Mouse (Mus musculus) erythroblast, embryonic 14.5 days (primary cell): ENCODE results near the gene Ubn1.

Experiments
- GATA1 ChIP-seq: IDR thresholded peaks from 2 replicates; pipeline ENCODE4 v1.6.1; 2012; ENCODE audit warnings: low read length, inconsistent platforms, mixed read lengths
- TAL1 ChIP-seq: IDR thresholded peaks from 3 replicates; pipeline ENCODE4 v1.6.1; 2012; ENCODE audit warnings: low read length, inconsistent platforms, mixed read lengths

- TF ChIP-seq GATA1 (no peak), TAL1 (no peak)
These were observed 8.3 kb downstream of the Ubn1 start for GRCm38 (mm10) chr16:5058114-5058513.
